Mouse (Mus musculus): Measurements from ENCODE around the gene Kcnb1.

The Kcnb1 gene

DNA sequence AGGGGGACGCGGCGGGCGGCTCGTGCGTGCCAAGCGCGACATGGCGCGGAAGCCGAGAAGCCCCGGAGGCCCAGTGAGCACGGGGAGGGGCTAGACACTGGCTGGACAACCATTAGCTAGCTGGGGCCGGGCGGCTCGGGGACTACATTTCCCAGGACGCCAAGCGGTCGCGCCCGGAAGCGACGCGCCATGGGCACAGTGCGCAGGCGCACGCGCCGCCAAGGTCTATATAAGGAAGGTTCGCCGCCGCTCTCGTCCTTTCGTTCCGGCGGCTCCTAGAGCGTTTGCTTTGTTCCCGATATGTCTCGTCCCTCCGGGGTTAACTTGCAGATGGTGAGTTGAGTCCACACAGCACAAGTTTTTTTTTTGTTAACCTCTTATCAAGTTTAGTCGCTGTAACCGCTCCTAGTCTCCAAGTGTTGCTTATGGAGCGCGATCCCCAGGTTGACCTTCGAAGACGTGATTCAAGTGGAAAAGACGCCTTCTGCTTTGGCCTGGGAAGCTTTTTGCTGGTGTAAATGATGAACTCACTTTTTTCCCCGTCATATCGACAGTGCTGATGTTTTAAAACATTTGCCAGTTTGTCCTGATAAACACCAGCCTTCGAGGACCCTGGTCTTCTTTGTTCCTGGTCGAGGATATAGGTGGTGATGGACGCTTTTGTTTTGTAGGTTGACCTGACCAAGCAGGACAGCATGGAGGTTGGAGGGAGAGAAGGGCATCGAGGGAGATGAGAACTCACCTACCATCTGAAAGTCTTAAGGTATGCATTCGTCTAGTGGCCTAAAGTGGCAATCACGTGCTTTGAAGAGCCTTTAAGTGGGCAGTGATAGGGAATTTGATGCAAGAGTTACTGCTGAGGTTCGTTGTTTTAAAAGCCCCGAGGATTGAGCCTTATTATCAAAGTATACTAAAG, 126.7 kb downstream of the Kcnb1 start, which contains the start of gene Znfx1:
TSS of gene Znfx1 (minus strand) at position 51 of the 916 bp plus-strand sequence.
- intact Hi-C loops (cut with DNase I) = loop anchor here (10.0 kb wide), 1 partner anchor 362 kb away; the partner anchor contains the start of gene Slc9a8

DNA sequence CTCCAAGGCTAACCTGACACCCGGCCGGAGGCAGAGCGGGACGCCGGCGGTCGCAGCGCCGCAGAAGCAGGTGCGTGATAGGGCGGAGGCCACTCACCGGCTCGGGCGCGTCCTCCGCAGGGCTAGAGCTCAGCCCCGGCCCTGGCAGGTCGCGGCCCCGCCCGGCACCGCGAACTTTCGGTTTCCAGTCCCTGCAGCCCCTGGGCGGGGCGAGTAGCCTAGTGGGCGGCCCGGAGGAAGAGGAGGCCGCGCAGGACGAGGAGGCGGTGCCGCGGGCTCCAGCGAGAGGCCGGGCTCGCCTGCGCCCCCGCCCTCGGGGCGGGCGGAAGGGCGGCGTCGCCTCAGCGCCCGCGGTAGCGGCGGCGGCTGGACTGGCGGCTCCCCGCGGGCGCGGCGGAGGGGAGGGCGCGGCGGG, 127.5 kb downstream of the Kcnb1 start:
- intact Hi-C loops (cut with DNase I) = loop anchor here (10.0 kb wide), 1 partner anchor 362 kb away; the partner anchor contains the start of gene Slc9a8

DNA sequence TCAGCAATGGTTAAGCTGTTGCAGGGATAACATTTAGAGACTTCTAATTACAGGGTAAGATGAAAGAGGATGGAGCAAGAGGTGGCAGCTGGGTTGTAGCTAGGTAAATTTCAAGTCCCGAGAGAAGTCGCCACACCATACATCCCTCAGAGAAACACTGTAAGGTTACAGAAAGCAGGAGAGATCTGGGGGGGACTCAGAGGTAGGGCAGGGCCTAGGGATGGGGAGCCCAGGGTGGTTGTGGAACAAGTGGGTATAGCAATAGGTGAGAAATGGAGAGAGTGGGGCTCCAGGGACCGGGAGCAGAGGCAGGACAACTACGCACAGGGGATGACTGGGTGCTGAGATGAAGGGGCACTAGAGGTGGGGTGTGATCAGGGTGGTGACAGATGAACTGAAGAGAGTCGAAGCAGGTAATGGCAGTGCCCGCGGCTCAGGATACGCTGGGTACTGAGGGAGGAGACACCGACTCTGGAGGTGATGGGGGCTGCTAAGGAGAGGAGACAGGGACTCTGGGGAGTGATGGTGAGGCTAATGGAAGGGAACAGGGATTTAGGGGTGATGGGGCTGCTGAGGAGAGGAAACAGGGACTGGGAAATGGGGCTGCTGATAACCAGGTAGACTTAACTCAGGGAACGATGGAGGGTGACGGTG, 128.4 kb downstream of the Kcnb1 start:
- intact Hi-C loops (cut with DNase I) = loop anchor here (10.0 kb wide), 1 partner anchor 363 kb away; the partner anchor contains the start of gene Slc9a8

DNA sequence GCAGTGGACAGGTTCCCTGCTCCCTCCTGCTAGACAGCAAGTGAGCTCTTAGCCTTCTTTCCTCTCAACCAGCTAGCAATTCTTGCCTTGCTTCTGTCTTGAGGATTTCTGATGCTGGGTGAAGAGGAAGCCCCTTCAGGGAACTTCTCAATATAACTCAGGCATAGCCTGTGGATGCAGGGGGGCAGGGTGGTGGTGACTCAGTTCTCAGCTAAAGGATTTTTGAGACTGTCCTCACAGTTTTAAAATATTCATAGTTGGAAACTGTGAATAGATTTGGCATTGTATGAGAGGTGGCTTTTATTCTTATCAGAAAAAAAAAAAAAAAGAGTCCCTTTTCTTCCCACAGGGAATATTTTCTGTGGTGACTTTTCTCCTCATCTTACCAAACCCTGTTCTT, 129.2 kb downstream of the Kcnb1 start:
- intact Hi-C loops (cut with DNase I) = loop anchor here (10.0 kb wide), 1 partner anchor 364 kb away; the partner anchor contains the start of gene Slc9a8

DNA sequence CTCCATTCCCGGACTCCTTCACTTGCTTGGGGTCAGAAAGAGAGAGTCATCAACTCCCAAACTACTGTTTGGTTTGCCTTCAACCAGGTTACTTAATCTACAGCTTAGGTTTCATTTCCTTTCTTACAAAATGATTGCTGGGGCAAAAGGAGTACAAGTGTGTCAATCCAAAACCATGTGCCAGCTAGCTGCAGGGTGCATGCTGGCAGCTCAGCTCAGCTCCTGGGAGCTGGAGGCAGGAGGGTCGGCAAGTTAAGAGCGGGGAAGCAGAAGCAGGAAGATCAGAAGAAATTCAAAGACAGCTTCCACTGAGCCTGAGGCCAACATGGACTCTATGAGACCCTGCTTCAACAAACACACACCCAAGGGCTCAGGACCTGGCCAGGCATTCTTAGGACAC, 129.6 kb downstream of the Kcnb1 start:
- intact Hi-C loops (cut with DNase I) = loop anchor here (10.0 kb wide), 1 partner anchor 364 kb away; the partner anchor contains the start of gene Slc9a8

DNA sequence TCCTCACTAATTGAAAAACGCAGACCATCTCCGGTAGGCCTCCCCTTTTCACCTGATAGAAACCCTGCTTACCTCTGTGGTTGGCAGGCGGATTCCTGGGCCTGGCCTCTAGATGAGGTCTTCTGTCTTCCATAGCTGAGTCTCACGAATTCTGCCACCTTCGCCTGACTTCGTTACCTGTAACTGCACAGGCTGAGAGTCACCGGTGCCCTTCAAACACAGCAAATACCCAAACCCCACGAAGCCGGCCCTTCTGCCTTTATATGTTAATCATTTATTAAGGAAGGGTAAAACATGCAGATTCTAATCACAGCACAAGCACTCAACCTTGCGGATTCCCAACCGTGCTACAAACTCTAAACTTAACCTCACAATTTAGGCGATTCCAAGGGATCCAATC, 130.0 kb downstream of the Kcnb1 start:
- intact Hi-C loops (cut with DNase I) = loop anchor here (10.0 kb wide), 1 partner anchor 365 kb away; the partner anchor contains the start of gene Slc9a8

DNA sequence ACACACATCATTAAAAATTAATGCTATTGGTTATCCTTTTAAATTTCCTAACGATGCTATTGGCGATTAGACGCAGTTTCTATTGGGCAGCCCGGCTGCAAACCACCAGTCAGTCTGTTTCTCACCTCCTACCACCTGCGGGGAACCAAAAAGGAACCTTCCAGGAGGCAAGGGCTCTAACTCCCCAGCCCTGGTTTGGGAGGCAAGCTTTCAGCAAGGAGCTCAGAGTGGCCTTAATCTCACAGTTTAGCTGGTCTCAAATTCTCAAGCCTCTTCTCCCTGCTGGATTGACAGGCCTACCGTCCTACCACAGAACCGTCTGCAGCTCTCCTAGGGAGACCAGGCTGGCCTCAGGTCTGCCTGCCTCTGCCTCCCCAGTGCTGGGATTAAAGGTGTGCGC, 130.4 kb downstream of the Kcnb1 start:
- intact Hi-C loops (cut with DNase I) = no loop called here

DNA sequence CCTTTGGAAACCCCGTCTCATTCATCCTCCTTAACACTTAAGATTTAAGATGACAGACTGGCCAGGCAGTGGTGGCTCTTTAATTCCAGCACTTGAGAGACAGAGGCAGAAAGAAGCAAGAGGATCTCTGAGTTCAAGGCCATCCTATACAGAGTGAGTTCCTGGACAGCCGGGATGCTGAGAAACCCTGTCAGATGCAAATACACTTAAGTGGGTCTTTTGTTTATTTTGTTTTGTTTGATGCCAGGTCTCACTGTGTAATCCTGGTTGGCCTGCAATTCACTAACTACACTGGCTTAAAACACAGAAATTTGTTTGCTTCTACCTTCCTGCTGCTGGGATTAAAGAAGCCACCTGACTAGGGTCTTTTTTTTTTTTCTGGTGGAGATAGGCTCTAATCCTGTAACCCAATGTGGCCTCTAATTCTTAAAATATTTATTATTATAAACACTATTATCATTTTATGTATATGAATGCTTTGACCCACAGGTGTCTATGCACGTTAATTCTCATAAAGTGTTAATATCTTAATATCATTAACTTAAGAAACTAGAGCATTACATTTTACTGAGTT, 131.1 kb downstream of the Kcnb1 start:
- intact Hi-C loops (cut with DNase I) = no loop called here

DNA sequence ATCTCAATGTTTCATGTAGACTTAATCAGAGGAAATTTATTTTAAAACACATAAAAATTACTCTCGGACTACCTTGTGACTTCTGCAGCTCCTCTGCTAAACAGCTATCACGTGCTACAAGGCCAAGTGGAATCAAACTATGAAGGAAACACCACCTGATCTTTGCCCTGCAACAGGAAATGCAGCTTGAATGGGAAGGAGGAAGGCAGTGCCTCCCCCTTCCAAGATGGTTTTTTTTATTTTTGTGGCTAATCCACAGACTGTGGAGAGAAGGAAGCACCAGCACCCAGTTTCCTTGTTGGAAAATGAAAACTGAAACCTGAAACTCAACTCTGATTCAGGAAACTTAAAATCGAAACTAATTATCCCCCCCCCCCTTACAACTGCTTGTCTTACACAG, 131.8 kb downstream of the Kcnb1 start:
- intact Hi-C loops (cut with DNase I) = no loop called here

DNA sequence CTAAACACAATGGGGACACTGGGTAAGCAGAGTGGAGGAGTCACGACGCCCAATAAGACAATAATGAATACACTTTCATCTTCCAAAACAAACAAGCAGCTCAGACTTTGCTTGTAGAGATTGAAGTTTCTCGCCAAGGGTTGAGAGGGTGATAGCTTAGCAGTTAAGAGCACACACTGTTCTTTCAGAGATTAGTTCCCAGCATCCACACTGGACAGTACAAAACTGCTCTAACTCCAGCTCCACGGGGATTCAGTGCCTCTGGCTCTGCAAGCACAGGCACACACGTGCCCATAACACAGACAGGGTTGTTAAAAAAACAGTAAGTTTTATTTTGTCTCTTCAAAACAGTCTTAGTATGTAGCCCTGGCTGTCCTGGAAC, 133.0 kb downstream of the Kcnb1 start:
- intact Hi-C loops (cut with DNase I) = no loop called here

DNA sequence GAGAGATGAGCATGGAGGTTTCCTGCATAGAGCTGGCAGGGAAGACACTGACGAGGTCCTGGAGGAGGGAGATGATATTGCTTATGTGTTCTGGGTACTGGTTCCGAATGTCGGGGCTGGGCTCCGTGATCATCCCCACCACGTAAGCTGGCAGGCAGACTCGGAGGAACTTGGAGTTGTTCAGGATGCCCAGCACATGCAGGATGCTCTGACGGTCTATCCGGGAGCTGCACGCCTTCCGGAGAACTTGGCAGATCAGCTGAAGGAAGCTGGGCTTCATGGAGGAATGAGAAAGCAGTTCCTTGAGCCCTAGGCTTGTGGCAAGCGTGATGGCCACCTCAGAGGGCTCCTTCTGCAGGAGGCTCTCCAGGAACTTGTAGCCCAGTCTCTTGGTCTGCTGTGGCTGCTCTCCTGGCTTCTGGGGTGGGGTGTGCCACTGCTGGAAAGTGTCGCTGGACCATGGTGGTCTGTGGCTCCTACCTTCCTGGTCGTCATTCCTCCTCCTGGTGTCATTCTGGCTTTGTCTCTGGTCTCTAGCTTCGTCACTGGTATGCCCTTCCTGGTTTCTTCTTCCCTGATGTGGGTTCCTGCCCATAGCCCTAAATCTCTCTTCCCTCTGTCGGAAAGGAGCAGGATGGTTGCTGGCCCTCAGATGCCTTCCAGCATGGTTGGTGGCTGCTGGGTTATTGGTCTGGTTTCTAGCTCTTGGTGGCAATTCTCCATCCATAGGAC, 133.6 kb downstream of the Kcnb1 start:
- intact Hi-C loops (cut with DNase I) = no loop called here

DNA sequence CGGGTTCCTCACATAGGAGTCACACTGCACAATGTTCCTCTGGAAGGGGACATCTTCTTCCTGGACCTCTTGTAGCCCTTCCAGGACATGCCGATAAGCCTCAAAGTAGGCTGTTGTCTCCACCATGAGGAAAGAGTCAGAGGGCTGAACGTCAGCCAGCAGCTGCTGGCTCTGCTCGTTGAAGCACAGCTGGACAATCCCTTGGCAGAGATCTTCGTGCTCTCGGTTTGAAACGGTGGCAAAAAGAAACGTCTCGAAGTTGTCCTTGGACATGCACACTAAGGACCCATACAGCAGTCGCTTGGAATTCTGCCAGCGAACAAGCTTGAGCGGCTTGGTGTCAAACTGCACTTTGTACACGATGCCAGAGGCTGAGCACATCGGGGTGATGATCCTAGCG, 134.6 kb downstream of the Kcnb1 start:
- intact Hi-C loops (cut with DNase I) = no loop called here

DNA sequence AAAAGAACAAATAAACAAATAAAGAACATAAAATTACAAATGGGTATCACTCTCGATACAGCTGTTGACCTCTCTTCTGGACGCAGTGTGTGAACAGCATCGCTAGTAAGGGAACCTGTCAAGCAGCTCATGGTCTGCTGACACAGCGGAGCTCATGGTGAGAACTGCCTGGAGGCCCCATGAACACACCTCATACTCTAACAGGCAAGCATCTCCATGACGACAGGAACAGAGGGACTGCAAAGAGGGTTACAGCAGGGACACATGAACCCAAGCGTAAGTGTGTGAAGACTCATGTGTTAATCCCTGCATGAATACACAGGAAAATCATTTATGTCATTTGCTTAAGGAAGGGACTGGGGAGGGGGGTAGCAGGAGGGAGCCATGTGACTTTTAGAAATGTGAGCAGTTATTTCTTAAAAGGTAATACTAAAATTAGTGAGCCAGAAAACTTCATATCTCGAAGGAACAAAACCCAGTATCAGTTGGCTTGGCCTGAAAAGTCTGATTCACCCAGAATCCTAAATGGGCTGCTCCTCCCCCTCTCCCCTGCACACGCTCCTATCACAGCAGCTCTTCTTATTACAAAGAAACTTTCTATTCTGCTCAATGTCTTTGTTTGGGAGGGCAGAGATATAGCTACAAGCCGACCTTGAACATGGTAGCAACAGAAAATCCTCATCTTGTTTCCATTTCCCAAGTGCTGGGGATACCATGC, 136.7 kb downstream of the Kcnb1 start:
- intact Hi-C loops (cut with DNase I) = no loop called here

DNA sequence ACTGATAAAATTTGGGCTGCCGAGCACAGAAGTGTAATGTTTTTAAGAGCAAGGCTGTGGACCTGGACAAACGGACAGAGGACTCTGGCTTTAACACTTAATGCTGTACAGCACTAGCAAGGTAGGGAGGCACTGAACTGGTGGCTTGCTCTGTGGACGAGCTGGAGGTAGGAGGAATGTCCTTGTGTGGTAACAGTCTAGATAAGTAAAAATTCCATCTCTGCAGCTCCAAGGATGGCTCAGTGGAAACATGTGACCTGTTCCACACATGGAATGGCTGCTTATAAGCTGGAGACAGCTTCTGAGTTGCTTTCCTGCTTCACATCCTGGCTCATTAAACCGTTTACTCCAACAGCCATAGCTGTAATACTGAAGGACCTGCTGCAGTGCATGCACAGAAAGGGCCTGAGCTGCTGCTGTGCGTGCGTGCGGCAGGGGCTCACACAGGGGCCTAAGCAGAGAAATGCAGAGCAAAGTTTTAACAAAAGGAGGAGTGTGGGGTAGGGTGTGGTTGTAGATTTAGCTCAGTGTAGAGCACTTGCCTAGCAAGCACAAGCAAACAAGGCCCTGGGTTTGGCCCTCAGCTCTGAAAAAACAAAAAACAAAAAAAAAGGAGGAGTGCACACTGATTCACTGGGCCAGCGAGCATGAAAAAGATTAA, 141.1 kb downstream of the Kcnb1 start:
- intact Hi-C loops (cut with DNase I) = no loop called here

DNA sequence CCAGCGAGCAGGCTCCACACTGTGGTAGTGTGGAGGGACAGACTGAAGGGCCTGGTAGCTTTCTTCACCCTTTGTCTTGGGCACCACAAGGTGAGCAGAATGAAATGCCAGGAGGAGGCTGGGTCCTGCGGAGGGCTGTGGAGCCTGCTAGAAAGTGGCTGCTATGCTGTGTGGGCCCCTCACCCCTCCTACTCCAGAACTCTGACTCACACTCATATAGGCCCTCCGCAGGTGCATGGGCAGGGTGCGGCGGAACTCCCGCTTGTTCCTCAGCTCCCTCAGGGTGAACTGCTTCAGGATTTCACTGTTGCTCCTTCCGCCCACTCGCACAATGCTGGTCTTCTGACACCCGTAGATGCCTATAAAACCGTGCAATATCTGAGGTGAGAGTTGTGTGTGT, 141.7 kb downstream of the Kcnb1 start:
- intact Hi-C loops (cut with DNase I) = no loop called here
